Mouse (Mus musculus) layer of hippocampus, adult 9-10 months (tissue): Measurements from ENCODE around the gene 1700001C19Rik.

Source experiments
- DNase-seq: peaks from one replicate; pipeline ENCODE4 v3.0.0; 2022; ENCODE audit warnings: low spot score

Gene 1700001C19Rik

DNA sequence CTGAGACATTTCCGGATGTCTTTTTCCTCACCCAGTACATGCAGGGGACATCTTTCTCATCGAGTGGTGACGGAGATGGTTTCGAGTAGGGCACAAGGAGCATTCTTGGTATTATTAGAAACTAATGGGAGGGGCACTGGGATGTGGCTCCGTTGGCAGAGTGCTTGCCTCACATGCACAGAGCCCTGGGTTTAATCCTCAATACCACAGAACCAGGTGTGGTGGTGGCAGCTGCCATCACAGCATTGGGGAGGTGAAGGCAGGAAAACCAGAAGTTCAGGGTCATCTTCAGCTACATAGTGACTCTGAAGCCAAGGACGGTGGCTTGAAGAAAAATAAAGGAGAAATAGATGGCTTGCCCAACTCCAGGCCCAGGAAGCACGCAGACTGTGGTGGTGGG is 25.0 kb upstream of the 1700001C19Rik start:
- DNase-seq: no peak

DNA sequence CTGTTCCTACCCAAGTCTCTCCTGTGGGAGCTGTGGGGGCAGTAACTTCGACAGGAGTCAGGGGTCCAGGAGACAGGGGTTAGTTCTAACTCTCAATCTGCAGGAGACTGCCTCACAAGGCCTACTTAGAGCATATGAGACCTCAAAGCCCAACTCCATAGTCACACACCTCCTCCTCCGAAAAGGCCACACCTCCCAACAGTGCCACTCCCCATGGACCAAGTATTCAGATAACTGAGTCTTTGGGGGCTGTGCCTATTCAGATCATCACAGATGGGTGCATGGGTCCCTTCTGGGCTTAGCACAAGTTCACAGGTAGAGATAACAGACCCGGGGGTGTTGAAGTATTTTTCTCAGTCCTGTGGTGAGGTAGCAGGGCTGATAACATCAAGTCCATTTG is 24.5 kb upstream of the 1700001C19Rik start:
- DNase-seq: no peak

DNA sequence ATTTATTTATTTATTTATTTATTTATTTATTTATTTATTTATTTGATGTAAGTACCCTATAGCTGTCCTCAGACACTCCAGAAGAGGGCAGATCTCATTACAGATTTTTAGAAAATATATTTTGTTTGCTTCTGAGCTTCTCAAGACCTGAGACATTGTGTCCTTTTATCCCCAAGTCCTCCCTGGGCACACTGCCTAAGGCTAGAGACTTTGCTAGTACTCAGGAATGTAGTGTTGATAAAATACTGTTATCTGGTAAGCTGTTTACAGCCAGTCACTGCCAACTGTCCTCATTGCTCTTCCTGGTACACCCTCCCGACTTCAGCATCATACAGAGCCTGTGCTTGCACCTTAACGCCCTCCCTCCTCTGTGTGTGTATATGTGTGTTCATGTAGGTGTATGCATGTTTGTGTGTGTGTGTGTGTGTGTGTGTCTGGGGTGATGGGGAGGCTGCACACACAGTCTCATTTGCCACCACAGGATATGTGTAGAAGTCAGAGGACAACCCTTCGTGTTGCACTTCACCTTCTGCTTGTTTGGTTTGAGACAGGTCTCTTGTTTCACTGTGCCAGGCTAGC is 22.3 kb upstream of the 1700001C19Rik start:
- no peak for DNase-seq

DNA sequence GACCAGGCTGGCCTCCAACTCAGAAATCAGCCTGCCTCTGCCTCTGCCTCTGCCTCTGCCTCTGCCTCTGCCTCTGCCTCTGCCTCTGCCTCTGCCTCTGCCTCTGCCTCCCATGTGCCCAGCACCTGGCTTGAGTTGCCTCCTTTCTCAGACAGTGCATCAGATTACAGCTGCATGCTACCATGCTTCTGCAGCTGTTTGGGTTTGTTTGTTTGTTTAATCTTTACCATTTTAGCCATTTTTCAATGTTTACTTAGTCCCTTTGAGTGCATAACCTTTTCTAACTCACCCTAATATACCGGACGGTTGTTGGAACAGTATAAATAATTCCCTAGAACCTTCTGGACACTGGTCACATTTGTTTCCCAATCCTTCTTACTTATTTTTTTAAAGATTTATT is 21.8 kb upstream of the 1700001C19Rik start:
- no peak for DNase-seq

DNA sequence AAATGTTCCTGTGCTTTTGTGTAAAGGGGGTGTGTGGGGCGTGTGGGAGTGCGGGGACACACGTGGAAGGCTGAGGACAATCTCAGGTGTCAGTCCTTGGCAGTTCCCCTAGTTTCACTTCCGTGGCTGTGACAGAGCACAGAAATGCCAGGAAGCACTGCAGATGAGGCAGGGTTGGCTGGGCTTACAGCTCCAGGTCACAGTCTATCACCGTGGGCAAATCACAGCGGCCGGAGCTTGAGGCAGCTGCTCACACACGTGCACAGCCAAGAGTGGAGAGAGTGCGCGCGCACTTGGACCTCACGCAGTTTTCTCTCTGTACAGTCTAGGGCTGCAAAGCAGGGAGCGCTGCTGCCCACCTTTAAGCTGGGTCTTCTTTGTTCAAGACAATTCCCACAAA is 21.1 kb upstream of the 1700001C19Rik start:
- no peak for DNase-seq

DNA sequence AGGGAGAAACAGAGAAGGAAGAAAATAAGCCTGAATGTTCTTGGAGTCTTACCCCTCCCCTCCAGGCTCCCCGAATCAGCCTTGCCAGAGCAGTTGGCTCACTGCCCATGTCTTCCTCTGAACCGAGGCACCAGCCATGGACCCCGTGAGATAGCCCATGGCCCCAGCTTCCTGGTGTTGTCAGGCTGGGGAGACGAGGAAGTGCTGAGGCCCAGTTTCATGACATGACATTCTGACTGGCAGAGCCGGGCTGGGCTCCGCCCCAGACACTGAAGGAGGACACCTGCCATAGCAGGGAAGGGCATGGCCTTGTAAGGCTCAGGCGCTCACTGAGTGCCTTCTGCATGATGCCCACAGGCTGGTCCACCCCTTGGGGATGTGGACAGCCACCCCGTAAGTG is 17.5 kb upstream of the 1700001C19Rik start:
- DNase-seq: no peak

DNA sequence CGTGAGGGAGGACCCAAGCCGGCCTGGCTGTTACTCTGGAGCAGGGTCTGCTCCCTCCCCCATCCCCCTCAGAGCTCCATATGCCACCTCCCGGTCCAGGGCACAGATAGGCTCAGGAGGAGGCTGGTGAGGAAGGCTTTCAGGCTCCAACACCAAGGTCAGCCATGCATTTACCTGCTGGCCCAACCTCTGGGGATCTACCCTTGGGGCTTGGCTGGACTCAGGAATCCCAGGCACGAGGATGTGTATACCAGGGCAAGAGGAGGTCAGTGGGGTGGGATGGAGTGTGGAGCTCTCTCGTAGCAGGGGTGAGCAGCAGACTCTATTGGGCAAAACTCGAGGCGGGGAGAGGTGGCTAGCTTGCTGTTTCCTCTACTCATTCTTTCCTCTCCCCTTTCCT is 15.7 kb upstream of the 1700001C19Rik start:
- DNase-seq: no peak

DNA sequence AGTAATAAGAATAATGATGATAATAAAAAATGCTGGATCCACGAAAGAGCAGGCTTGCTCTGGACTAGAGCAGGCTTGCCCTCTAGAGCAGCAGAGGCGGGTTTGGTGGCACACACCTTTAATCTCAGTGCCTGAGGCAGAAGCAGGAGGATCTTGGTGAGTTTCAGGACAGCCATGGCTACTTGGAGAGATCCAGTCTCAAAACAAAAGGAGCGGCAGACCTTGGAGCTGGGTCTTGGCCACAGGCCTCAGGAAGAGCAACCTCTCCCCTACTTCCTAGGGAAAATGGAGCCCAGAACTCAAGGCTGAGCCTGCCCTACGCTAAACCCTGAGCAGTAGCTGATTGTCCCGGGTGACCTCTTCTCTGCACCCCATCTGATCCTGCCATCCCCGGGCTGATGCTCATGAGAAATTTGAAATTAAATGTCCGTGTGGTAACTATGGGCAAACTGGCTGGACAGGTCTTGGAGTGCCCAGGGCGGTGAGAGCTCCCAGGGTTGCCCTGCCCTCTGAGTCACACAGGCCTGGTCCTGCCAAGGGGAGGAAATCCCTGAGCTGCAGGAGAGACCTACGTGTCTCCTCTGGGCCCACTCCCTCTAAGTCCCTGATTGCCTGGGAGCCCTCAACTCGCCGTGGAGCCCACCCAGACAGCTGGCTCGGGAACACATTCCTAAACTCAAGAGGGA is 13.8 kb upstream of the 1700001C19Rik start:
- no peak for DNase-seq

DNA sequence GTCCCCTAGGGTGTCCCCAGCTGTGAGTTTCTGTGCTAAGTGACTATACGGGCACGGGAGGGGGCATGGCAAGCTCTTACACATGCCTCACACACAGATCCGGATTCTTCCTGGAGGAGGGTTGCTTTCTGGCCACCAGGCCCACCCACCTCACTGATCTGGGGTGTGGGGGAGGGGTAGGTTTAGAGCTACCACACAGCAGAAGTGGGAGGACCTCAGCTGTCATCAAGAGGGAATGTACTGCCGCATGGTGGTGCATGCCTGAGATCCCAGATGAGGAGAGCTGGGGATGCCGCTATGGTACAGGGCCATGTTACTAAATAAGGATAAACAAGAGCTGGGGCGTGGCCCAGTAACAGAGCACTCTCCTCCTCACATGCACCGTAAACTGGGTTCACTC is 13.1 kb upstream of the 1700001C19Rik start:
- no peak for DNase-seq

DNA sequence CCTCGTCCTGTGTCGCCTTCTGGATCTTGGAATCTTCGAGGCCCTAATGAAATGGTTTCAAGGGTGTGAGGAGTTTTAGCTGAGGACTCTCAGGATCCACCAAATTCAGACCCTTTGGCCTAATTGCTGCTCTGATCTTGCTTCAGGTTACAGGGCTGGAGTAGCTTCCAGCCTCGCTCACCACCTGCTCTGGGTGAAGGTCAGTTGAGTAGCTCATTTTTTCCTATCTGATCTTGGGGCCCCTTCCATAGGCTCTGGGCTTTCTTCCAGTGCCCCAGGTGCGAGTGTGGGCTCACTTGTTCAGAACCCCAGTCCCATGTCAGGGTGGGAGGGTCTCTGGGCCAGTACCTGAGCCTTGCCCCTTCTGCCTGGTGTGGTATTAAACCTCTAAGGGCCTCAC is 12.3 kb upstream of the 1700001C19Rik start:
- DNase-seq: no peak

DNA sequence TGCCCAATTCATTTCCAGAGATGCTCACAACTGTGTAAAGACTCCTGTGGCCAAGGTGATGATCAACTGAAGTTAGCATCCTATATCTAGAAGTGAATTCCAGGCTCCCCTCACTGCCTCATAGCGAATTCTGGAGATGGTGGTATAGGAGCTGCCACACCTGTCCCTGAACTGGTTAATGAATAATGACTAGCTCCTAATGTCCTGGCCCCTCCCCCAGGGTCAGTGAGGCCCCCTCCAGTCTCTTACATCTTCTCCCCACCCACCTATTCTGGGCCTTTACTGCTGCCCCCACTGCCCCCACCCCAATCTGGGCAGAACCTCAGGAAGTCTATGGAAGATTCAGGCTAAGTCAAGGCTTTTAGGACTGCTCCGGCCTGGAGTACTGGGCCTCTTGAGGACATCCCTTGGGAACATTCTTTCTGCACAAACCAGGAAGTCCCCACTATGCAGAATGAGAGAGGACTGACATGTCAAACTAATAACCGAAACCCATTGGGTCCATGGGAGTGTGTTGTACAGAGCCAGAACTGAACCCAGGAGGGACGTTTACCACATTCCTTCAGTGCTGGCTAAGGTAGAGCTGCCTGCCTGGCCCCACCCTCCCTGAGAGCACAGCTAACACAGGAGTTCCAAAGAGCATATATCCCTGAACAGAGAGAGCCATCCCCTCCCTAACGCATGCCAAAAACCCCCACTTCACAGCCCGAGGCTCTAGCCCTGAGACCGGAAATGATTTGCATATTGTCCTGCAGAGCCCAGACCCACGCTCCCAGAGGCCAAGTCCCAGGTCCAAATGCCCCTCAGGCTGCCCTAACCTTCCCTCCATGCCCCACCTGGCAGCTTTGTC is 11.6 kb upstream of the 1700001C19Rik start:
- no peak for DNase-seq

DNA sequence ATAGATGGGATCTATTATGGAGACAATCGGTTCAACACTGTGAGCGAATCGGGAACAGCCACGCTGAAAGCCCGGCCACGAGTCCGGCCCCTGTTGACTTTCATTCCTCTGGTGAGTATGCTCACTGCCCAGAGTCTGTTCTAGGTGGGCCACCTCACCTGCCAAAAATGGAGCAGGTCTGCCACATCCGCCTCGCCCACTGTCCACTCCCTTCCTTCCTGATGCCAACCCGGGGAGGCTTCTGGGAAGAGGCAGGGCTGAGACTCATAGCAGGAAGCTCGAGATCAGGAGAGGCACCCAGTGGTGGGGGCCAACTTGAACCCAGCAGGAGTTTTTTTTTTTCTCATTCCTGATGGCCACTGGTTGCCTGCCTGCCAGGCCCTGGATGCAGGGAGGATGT is 9.4 kb upstream of the 1700001C19Rik start:
- no peak for DNase-seq

DNA sequence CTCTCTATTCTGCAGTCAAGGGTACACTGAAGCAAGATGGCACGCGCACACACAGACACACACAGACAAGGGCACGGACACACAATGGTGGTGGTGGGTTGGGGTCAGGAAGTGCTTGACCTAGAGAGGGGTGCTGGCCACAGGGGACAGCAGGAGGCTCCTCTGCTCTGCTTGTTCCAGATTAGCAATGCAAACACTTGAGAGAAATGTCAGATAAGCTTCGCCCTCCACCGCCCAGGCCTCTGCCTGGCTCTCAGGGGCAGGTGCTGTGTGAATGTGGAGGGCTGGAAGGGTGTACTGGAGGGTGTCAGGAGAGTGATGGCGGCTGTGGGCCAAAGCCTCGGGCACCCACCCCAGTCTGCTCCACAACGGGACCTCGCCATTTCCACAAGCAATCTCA is 8.8 kb upstream of the 1700001C19Rik start:
- DNase-seq: no peak

DNA sequence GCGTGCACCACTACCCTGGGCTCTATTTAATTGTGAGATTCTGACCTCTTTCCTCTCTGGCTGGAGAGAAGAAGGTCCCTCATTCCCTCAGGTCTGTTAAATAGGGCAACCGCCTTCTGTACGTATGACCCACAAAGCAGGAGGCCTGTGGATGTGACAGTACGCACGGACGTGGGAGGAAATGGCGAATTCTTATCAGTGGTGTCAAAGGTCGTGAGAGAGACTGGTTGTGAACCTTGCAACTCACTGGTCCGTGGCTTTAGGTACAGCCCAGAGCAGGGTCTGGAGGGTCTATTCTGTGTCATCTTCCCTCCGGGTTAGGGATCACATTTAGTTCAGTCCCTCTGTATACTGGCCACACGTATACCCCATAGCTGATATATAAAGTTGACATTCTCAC is 8.3 kb upstream of the 1700001C19Rik start:
- no peak for DNase-seq

DNA sequence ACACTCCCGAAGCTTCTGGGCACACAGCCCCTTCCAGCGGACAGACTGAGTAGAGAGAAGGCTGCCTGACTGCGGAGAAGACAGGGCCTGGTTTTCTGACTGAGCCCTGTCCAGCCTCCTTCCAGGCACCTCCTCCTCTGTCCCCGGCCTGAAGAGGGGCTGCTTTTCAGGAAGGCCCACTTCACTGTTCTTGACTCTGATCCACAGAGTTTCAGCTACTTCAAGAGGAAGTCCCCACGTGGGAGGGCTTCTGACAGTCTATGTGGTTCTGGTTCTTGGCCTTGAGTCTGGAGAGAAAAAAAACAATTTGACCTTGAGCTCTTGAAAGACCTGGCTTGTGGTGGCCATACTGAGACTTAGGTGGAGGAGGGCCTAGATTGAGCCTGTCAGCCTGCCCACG is 6.9 kb upstream of the 1700001C19Rik start:
- no peak for DNase-seq

DNA sequence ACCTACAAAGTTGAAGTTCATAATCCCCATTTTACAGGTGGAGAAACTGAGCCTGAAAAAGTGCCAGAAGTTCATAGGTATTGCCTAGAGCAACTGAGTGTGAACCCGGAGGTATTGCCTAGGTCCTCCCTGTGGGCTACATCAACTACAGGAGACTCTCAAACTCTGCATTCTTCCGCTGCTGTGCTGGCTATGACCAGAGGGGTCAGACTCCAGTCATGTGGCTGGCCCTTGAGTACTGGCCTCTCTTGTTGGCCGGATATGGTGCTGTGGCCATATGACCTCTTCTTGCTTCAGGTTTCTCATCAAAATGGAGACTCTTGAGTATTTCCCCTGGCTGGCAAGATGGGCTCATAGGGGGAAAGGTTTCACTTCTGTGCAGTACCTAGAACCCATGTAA is 5.1 kb upstream of the 1700001C19Rik start:
- DNase-seq: no peak

DNA sequence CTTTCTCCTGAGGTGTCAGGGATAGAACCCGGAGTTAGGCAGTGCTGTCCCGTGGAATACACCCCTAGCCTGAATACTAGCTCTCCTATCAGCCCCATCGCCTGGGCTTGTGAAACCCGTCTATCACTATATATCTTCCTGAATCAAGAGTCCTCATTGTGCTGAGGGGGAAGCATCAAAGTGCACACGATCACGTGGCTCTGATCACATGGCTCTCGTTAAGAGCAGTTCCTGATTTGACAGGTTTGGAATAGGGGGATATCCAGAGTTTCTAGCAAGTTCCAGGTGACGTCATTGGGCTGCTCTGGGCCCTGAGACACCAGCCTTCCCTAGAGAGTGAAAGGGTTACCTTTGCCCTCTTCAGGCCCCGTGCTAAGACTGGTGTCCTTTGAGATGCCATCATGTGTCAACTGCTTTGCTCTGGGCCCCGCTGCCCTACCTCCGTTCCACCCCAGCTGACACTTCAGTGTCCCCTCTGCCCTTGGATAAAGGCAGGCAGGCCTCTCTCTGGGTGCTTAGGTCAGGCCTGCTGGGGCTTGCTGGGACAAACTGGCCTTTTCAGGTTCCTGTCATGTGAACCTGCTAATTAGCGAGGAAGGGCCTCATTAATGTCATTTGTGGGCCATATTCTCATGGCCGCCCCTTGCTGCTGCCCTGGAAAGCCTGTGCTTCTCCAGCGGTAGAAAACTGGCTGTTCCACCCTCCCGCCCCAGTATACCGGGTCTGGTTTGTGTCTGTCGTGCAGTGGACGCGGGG is 4.3 kb upstream of the 1700001C19Rik start:
- DNase-seq: no peak

DNA sequence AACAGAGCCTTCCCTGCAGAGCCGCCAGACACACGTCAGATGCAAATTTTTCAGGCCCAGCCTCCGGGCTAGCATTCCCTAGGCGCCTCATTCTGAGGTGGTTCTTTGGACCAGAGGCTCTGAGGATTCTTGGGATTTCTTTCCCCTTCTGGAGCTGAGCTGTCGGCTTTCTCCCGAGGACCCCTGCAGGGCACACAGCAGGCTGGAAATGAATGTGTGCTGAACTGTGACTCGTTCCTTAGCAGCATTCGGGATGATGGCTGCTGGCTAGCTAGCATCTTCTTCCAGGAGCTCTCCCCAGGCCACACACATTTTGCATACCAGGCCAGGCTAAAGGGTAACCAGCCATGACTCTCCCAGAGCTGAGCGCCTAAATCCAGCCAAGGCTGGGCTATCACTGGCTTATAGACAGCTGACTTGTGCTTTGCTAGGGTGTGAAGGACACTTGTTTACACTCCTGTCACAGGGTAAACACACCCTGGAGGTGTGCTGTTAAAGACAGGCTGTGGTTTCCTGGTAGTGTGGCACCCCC is 3.2 kb upstream of the 1700001C19Rik start:
- no peak for DNase-seq

DNA sequence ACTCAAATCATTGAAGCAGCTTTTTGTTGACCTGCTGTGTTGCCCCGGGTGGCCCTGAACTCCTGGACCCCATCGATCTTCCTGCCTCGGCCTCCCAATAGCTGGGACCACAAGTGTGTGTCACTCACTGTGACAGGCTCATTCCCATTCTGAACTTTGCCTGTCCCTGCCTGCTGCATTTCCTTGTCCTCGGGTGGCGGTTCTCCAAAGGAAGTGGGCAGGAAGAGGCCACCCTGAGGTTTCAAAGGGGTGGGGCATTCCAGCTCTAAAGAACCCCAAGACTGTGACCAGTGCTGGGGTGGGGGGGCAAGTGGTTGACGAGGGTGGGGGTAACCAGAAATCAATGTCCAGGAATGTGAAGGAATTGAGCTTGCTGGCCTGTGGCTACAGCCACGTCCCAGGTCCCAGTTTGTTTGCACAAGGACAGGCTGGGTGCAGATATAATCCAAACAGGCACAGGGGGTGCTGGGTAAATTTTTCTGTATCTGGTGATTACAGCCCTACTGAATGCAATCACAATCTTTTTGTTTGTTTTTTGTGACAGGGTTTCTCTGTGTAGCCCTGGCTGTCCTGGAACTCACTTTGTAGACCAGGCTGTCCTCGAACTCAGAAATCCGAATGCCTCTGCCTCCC is 2.3 kb upstream of the 1700001C19Rik start:
- no peak for DNase-seq

DNA sequence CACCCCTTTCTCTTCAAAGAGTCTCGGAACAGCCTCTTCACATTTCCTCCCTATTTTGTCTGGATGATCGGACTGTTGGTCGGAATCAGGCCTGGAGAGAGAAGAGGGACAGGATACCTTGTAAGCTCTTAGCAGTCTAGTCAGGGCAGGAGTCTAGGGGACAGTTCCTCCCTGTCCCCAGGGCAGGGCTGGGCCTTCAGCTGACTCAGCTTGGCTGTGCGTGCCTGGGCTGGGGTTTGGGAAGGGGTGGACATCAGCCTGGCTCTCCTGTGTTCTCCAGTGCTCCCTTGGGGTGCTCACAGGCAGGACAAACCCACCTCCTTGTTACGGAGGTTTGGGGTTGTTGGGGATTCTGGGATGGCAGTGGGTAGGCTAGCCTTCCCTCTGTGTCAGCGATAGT is 1.4 kb upstream of the 1700001C19Rik start:
- DNase-seq: no peak

DNA sequence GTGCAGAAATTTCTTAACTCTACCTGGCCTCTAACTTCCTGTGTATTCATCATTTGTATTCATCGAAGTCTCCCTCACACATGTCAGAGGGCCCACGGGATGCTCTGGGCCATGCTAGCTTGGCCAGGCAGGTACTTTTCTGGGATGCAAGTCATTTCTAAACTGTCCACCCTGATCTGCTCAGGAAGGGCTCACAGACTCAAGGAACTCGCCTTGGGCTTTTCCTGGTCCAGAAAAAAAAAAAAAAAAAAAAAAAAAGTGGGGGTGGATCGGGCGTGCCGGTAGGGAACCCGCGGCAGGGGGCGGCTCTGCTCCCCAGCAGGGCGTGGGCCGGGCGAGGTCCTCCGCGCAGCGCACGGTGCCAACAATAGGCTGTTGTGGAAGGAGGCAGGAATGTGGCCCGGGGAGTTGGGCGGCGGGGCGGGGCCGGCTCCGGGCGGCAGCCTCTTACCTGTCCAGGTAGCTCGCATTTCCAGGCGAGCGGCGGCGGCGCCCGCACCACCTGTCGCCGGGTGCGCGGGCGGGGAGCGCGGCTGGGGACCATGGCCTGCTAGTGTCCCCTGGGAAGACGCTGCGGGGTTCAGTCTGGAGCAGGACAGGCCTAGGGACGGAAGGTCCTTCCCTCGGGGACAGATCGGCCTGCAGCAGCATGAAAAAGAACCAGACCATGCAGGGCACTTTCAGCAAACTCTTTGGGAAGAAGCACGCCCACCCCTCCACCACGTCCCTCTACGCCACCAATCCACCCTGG is 845 bp downstream of the 1700001C19Rik start, which contains the start of gene AI661453:
TSS of gene AI661453 (plus strand) at position 460 of the 751 bp plus-strand sequence.
- DNase-seq: no peak
